Mouse (Mus musculus) kidney, embryonic 16.5 days (tissue): ENCODE results near the gene Cdk5. TPM values are rescaled to one million over a fixed set of nuclear protein-coding genes. Genes with fewer than 3 reads are reported as not detected.

Source experiments
- ATAC-seq: fragments of 200-750 bp; cut with Nextera tagmentation; 2 replicates; pipeline ENCODE4 v1.8.0; 2017; ENCODE audit warnings: moderate TSS enrichment; ENCODE audit not compliant: low FRiP score, low TSS enrichment
- H3K27ac ChIP-seq: fragments of 300-500 bp; sonication (generic); 2 replicates; pipeline ENCODE4 v1.5.1; 2014; ENCODE audit warnings: low read length
- H3K27me3 ChIP-seq: fragments of 300-500 bp; sonication (generic); 2 replicates; pipeline ENCODE4 v1.6.1; 2014; ENCODE audit warnings: low read length, control low read depth, mixed read lengths; ENCODE audit not compliant: insufficient read depth
- H3K36me3 ChIP-seq: fragments of 300-500 bp; sonication (generic); 2 replicates; pipeline ENCODE4 v1.6.1; 2014; ENCODE audit warnings: low read length, control low read depth, mixed read lengths; ENCODE audit not compliant: insufficient read depth
- H3K4me1 ChIP-seq: fragments of 300-500 bp; sonication (generic); 2 replicates; pipeline ENCODE4 v1.6.1; 2014; ENCODE audit warnings: low read length, control low read depth, mixed read lengths; ENCODE audit not compliant: insufficient read depth
- H3K4me2 ChIP-seq: fragments of 300-500 bp; sonication (generic); replicated peaks from 2 replicates; pipeline ENCODE4 v1.6.1; 2014; ENCODE audit warnings: low read depth, low read length
- H3K4me3 ChIP-seq: fragments of 300-500 bp; sonication (generic); 2 replicates; pipeline ENCODE4 v1.5.1; 2014; ENCODE audit warnings: mild to moderate bottlenecking, low read length
- H3K9ac ChIP-seq: fragments of 300-500 bp; sonication (generic); replicated peaks from 2 replicates; pipeline ENCODE4 v1.6.1; 2014; ENCODE audit warnings: low read length
- H3K9me3 ChIP-seq: fragments of 300-500 bp; sonication (generic); 2 replicates; pipeline ENCODE4 v1.6.1; 2016; ENCODE audit warnings: low read length, control low read depth
- WGBS: fragments of 180-500 bp; shearing (Covaris S2); extraction: QIAGEN DNeasy Blood & Tissue Kit; methylation state at CpG from one replicate; pipeline ENCODE4 v1.1.7; 2014; 5-methylcytosine and 5-hydroxymethylcytosine counted together
- polyA plus RNA-seq: library from polyadenylated mRNA; unstranded; fragments of >200 nt; fragmentation: Nextera tagmentation; extraction: Ambion mirVana; gene quantifications from 2 replicates; pipeline ENCODE4 v1.2.1, GENCODE M21; 2015

Gene Cdk5
- polyA plus RNA-seq, 1 experiment from 2014 or later: 51.1 TPM

DNA sequence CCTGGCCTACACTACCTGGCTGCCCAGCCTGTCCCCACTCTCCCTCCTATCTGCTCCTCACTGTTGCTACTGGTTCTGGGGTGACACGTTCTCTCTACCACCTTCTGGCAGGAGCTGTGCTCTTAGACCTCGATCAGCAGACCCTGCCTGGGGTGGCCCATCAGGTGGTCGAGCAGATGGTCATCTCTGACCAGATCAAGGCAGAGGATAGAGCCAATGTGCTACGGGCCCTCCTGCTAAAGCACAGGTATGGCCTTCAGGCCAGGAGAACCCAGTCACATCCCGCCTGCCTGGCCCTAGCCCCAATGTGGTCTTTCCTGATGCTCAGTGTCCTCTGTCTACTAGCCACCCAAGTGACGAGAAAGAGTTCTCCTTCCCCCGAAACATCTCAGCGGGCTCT is 10.7 kb upstream of the Cdk5 start:
- Histone ChIP-seq H3K4me3 (no peak overlapping the region), H3K9me3 (no peaks in the 10 kb centered on the region), H3K9ac (no peak overlapping the region), H3K4me2 (no peak overlapping the region), H3K36me3 (peaks cover 89% of the 10 kb centered on the region), H3K27me3 (no peaks in the 10 kb centered on the region), H3K4me1 (peaks cover 3% of the 10 kb centered on the region), H3K27ac (no peak overlapping the region)
- ATAC-seq: no peak
- 94% methylated on average over 8 of the region's 8 CpGs for WGBS

DNA sequence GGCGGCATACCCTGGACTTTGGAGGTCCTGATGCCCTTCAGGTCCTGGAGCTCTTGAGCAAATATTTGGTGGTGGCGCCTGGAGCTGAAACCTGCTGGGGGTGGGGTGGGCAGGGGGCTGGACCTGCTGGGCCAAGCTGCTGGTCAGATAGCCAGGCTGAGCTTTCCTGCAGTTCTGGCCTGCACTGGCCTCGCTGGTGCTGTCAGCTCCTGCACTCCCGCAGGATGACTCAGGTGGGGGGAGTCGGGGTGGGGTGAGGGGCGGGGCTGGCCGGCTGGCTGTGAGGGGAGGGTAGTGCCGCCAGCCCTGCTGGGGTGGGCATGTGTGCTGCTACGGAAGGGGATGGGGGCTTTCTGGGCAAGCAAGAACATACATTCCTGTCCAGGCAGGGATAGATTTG is 5.3 kb upstream of the Cdk5 start:
- peak overlapping the region; percentile 53 for H3K9ac ChIP-seq
- 27% methylated on average over 9 of the region's 9 CpGs for WGBS

DNA sequence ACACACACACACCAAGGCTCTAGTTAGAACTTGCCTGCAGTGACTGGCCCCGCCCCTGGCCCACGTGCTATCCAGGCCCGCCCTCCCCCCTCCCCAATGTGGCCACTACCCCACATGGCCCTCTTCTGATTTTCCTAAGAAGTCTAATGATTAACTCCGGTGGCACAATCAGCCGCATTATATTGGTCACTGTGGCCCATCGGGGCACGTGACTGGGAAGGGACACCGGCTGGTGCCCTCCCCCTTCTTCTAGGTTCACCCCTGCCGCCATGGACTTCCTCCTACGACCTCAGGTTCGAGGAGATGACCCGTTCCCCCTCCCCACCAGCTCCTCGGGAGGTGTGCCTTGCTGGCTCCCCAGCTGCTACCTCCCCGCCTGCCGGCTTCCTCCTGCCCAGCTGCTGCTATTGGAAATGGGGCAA is 4.7 kb upstream of the Cdk5 start:
- peak; percentile 43 for ATAC-seq
- peak overlapping the region; percentile 53 for H3K9ac ChIP-seq

More for the DNA sequence above, 5.3 kb upstream of the Cdk5 start:
- Histone ChIP-seq H3K4me2 (peak overlapping the region; percentile 81), H3K4me3 (peak overlapping the region; percentile 37), H3K36me3 (peaks cover 43% of the 10 kb centered on the region), H3K27me3 (no peaks in the 10 kb centered on the region), H3K27ac (peak overlapping the region; percentile 79), H3K4me1 (peaks cover 45% of the 10 kb centered on the region), H3K9me3 (no peaks in the 10 kb centered on the region)
- ATAC-seq: no peak

DNA sequence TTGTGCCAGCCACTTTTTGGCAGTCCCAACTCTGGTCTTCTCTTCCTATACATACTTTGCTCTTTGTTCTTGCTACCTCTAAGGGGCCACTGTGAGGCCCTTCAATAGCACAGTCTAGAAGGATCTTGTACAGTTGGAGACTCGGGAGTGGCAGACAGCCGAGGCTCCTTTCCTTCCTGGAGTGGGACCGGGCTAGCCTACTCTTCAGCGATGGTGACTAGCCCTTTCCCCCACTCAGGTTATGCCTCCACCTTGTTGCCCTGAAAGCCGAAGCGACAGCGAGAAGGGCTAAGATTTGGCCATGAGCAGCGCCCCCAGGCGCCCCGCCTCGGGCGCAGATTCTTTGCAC is 3.9 kb upstream of the Cdk5 start:
- peak overlapping the region; percentile 70 for H3K27ac ChIP-seq
- H3K36me3 ChIP-seq: peaks cover 31% of the 10 kb centered on the region
- H3K9ac ChIP-seq: peak overlapping the region; percentile 48
- peak overlapping the region; percentile 81 for H3K4me2 ChIP-seq
- peaks cover 52% of the 10 kb centered on the region for H3K4me1 ChIP-seq
- H3K4me3 ChIP-seq: peak overlapping the region; percentile 70; the same call in 1 of the 2 replicates
- ATAC-seq: no peak
- 21% methylated on average over 12 of the region's 12 CpGs for WGBS
- H3K9me3 ChIP-seq: no peaks in the 10 kb centered on the region
- no peaks in the 10 kb centered on the region for H3K27me3 ChIP-seq

More for the DNA sequence above, 4.7 kb upstream of the Cdk5 start:
- H3K4me3 ChIP-seq: peak overlapping the region; percentile 37
- peak overlapping the region; percentile 81 for H3K4me2 ChIP-seq
- WGBS: 13% methylated on average over 15 of the region's 15 CpGs
- peaks cover 45% of the 10 kb centered on the region for H3K4me1 ChIP-seq
- H3K36me3 ChIP-seq: peaks cover 38% of the 10 kb centered on the region
- H3K9me3 ChIP-seq: no peaks in the 10 kb centered on the region
- no peaks in the 10 kb centered on the region for H3K27me3 ChIP-seq
- H3K27ac ChIP-seq: peak overlapping the region; percentile 79

DNA sequence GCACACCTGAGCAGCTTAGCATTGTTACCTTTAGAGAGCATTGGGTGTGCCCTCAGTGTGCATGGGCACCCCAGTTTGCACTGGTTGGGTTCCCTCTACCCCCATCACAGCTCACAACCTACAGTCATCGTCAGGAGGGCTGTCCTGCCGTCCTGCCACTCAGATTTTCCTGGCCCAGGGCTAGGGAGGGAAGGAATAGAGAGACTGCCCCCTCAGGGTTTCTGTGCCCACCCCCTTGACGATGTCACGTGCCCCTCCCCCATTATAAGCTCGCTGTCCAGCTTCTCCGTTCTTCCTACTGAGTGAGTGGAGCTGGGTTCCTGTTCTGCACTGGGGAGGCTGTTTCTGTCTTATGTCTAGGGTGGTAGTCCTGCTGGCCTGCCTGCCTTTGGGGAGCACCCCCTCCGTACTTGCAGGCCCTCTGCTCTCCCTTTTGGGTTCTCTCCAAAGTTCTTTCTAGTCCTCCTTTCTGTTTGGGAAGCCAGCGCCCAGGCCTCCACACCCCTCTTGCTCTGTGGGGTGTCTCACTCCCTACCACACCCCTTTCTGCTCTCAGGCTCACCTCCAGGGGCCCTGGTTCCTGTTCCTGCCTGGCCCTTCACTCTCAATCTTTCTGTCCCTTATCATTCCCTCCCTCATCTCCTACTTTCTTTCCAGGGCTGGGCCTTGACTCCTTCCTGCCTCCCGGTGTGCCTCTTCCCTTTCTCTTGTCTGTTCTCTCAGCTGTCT is 3.4 kb upstream of the Cdk5 start:
- Histone ChIP-seq H3K9ac (peak overlapping the region; percentile 74), H3K9me3 (no peaks in the 10 kb centered on the region), H3K4me2 (peak overlapping the region; percentile 81), H3K27me3 (no peaks in the 10 kb centered on the region), H3K27ac (peak overlapping the region; percentile 70; the same call in 1 of the 2 replicates), H3K36me3 (peaks cover 25% of the 10 kb centered on the region), H3K4me1 (peaks cover 52% of the 10 kb centered on the region), H3K4me3 (peak overlapping the region; percentile 70)
- WGBS: 19% methylated on average over 9 of the region's 9 CpGs
- no peak for ATAC-seq

DNA sequence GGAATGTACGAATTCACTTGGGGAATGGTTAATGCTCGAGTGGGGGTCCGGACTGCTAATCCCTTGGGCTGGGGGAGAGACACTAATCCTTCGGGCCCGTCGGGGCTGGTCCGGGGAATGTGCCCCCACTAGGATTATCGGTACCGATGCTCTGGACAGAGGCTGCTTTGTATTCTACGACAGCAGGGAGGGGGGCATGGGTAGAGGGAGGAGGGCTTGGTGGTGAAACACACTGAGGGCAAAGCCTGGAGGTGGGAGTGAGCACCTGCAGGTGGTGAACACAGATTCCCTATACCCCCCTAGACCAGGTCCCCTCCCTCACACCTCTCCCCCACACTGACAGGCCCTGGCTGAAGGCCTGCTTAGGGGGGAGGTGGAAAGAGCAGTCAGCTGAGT is 2.7 kb upstream of the Cdk5 start:
- Histone ChIP-seq H3K4me3 (peak overlapping the region; percentile 70), H3K9me3 (no peaks in the 10 kb centered on the region), H3K36me3 (peaks cover 18% of the 10 kb centered on the region), H3K27ac (no peak overlapping the region), H3K4me2 (peak overlapping the region; percentile 81), H3K4me1 (peaks cover 52% of the 10 kb centered on the region), H3K27me3 (no peaks in the 10 kb centered on the region), H3K9ac (peak overlapping the region; percentile 74)
- 2% methylated on average over 10 of the region's 10 CpGs for WGBS
- ATAC-seq: no peak

DNA sequence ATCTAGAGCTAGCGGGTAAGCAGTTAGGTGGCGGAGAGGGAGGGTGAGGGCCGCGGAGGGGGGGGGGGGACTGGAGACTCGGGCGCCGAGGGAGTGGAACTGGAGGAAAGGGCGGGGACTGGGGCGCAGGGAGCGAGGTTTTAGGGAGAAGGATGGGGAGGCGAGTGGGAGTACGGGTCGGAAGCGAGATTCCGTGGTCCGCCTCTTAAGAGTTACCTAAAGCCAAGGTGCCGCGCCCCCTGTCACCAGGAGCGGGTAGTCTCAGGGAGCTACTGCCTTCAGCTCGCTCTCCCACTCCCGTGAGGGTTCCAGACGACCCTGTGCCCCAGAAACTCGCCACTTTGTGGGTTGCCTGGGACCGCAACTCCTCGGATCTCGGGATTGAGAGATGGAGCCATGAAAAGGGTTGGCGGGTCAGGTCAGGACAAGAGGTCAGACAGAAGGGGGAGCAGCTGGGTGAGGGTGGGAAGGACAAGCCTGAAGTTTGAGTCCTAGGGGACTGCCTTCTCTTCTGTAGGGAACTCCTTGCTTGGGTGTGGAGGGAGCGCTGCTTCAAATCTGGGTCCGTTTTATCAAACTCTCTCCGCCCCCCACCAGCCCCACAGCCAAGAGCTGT is 2.2 kb upstream of the Cdk5 start:
- Histone ChIP-seq H3K4me2 (peak overlapping the region; percentile 81), H3K27me3 (no peaks in the 10 kb centered on the region), H3K4me3 (peak overlapping the region; percentile 70), H3K9me3 (no peaks in the 10 kb centered on the region), H3K9ac (peak overlapping the region; percentile 74), H3K4me1 (peaks cover 52% of the 10 kb centered on the region), H3K36me3 (peaks cover 14% of the 10 kb centered on the region), H3K27ac (peak overlapping the region; percentile 95)
- 0% methylated on average over 24 of the region's 30 CpGs for WGBS
- ATAC-seq: 0 out of 2 replicates have a peak, but pooled peaks have one; percentile 1

DNA sequence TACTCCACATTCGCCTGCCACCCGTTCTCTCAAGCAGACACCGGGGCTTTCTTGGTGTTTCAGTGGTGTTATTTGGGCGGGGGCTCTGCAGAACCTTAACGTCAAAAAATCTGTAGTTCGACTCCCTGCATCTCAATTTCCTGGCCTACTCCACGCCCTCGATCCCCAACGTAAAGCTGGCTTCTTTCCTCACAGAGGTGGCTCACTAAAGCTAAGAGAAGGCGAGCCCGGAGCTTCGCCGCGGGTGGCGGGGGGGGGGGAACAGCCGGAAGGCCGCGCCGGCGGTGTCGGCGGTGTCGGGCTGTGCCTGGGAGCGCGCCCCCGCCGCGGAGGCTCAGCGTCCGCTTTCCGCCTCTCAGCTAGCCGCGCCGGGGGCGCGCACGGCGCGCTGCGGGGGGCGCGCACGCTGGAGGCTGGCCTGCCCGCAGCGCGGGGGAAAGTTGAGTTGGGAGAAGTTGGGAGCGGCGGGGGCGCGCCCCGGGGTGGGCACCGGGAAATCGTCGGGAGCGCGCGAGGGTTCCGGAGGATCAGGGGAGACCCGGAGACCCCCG is 1.6 kb upstream of the Cdk5 start:
- Histone ChIP-seq H3K4me1 (peaks cover 52% of the 10 kb centered on the region), H3K36me3 (peaks cover 10% of the 10 kb centered on the region), H3K4me3 (peak overlapping the region; percentile 70), H3K27ac (peak overlapping the region; percentile 95), H3K4me2 (peak overlapping the region; percentile 81), H3K9ac (peak overlapping the region; percentile 74), H3K27me3 (no peaks in the 10 kb centered on the region), H3K9me3 (no peaks in the 10 kb centered on the region)
- no peak for ATAC-seq
- 1% methylated on average over 49 of the region's 60 CpGs for WGBS

DNA sequence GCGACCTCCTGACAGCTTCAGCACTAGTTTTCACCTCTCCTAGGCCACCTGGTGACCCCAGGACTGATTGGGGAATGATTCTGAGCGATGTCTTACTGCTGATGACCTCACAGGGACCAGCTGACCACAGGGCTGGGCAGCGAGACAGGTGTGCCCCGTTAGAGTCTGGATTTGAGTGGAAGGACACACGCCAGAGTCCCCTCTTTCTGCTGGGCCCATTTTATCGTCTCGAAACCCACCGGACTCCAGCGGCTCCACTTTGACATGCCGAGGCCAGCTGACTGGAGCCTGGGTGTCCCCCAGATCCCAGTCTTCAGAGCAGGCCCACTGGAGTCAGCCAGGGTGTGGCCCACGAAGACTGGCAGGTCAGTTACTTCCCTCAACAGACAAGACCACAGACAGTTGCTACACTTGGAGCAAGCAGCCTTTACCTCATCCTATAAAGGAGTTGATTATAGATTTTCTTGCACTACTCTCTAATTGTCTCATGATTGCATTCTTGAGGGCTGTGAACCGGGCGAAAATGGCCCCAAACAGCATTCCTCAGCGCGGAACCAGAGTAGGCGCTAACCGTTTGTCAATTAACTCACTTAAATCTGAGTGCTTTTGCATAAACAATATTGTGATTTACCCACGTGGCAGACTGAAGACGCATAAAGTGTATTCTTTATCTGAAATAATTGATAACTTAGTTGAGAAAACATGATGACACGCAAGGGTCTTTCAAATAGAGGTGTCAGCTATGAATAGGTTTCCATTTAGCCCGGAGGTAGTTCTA is 863 bp upstream of the Cdk5 start:
- H3K4me2 ChIP-seq: peak overlapping the region; percentile 81
- peak overlapping the region; percentile 70 for H3K4me3 ChIP-seq
- H3K4me1 ChIP-seq: peaks cover 51% of the 10 kb centered on the region
- H3K9me3 ChIP-seq: no peaks in the 10 kb centered on the region
- peaks cover 8% of the 10 kb centered on the region for H3K36me3 ChIP-seq
- peak; percentile 4 for ATAC-seq
- H3K27ac ChIP-seq: peak overlapping the region; percentile 95
- no peaks in the 10 kb centered on the region for H3K27me3 ChIP-seq
- H3K9ac ChIP-seq: peak overlapping the region; percentile 74
- 10% methylated on average over 21 of the region's 21 CpGs for WGBS
